Mouse (Mus musculus) left cerebral cortex, postnatal 10 days (tissue): ENCODE results near the gene Ppp2ca. TPM values are rescaled to one million over a fixed set of nuclear protein-coding genes. Genes with fewer than 3 reads are reported as not detected.

Experiments used
- DNase-seq, 2 experiments: peaks; one replicate each; pipeline ENCODE4 v3.0.0; 2021 to 2022; ENCODE audit warnings: low spot score in 2 of 2, mixed read lengths in 1 of 2; ENCODE audit errors: extremely low spot score in 1 of 2
- intact Hi-C: fragments of 180-260 bp; cut with DNase I; formaldehyde crosslinking; loops from one replicate; pipeline ENCODE4 v1.15.1; 2025
- total RNA-seq, 2 experiments: library from RNA; stranded (reverse); gene quantifications; 2 replicates each; pipeline ENCODE4 v1.2.3; 2021

The Ppp2ca gene
- total RNA-seq, result 100 to 1,000 TPM; 145 to 149 TPM

DNA sequence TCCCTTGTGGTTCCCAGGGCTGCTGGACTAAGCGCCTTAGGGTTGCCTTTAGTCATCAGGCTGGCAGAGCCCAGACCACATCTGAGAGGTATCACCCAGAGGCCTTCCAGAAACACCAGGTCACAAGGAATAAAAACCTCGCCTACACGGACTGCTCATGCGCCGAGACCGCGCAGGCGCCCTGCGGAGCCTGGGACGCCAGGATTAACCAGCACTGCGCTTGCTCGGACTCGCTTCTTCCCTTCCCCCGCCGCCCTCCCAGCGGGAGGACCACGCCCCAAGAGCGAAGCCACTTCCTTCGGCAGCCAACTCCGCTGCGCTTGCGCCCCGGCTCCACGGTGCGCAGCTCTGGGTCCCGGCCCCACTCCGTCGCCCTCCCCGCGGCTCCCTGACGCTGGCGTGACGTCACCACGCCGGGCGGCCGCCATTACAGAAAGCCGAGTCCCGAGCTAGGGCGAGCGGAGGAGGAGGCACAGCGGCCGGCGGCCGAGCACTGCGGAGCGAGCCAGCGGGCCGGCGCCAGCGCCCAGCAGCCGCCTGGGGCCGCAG lies at the start of gene Ppp2ca:
Ppp2ca (plus strand) TSS at position 284 of the 549 bp plus-strand sequence.
- intact Hi-C loops, result loop anchor here (5.0 kb wide), 1 partner anchor 96 kb away; the partner anchor contains the start of genes Cdkl3 and Ube2b
- DNase-seq, result peak; percentile 98 to 99

GRCm38 (mm10) chr11:52053371-52053770 lies 45.1 kb upstream of the Ppp2ca start:
- intact Hi-C loops, result no loop called here
- no peak for DNase-seq

GRCm38 (mm10) chr11:52054728-52055127 lies 43.8 kb upstream of the Ppp2ca start:
- intact Hi-C loops, result no loop called here
- DNase-seq, result no peak

DNA sequence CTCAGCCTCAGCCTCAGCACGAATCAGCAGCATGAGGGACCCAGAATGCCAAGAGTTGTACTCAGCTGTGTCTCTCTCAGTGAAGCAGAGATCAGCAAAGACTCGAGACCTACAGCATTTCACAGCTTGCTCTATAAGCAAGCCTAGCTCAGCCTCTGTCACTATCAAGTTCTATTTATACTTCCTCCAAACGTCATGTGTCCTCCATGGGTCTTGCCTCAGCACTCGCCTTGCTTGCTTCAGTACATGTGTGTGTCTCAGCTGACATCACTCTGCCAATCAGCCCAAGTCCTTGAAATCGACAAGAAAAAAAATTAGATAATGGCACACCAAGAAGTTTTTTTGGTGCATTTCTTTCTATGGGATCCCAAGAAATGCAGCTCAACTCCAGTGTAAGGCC lies 42.3 kb upstream of the Ppp2ca start:
- intact Hi-C loops, result no loop called here
- no peak for DNase-seq

- DNase-seq, result no peak
- intact Hi-C loops, result no loop called here
These were observed 39.5 kb upstream of the Ppp2ca start for GRCm38 (mm10) chr11:52059001-52059400.

GRCm38 (mm10) chr11:52060315-52060714 lies 38.2 kb upstream of the Ppp2ca start:
- no peak for DNase-seq
- intact Hi-C loops, result no loop called here

DNA sequence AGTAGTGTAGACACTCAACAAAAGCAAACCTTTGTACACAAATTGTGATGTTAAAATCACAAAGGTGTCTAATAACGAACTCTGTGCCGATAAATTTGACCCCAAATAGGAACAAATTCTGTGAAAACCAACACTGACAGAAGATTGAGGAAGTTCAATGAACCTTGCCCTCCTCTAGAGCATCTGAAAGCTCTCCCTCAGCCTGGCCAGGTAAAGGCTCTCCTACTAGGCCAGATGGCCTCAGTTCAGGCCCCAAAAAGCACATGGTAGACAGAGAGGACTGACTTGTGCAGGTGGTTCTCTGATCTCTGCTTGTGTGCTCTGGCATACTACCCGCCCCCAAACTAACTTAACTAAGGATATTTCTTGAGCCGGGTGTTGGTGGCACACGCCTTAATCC lies 36.1 kb upstream of the Ppp2ca start:
- intact Hi-C loops, result no loop called here
- DNase-seq, result no peak

DNA sequence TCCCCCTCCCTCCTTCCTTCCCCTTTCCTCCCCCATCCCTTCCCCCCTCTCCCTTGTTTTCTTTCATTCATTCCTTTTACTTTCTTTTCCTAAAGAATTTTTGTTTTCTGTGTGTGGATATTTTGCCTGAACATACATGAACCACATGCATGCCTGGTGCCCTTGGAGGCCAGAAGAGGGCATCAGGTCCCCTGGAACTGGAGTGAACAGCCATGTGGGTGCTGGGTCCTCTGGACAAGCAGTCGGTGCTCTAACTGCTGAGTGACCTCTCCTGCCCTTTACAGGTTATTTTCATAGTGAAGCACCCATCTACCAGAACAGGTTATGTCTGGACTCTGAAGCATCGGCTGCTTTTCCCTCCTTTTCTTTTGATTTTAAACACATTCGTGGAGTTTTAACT lies 34.1 kb upstream of the Ppp2ca start:
- intact Hi-C loops, result no loop called here
- no peak for DNase-seq

- DNase-seq, result no peak
- intact Hi-C loops, result no loop called here
These were observed 32.6 kb upstream of the Ppp2ca start for GRCm38 (mm10) chr11:52065841-52066240.

DNA sequence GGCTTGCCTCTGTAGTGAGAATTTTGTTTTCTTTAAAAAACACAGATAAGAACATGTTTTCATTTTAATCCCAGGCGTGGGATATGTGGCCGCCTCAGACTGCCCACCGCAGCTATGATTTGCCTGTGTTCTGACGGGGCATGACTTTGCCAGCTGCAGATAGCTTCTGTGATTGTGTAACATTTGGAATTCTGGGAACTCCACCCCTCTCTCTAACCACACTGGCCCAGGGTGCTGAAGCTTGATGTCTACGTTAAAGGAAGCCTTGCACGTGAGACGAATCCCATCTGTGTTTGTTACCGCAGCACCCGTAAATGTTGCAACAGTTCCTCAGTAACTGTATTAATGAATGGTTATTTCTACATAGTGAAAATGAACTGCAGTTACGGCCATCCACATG lies 26.7 kb upstream of the Ppp2ca start:
- no peak for DNase-seq
- intact Hi-C loops, result no loop called here

GRCm38 (mm10) chr11:52073528-52074170 lies 24.8 kb upstream of the Ppp2ca start:
- intact Hi-C loops, result no loop called here
- no peak for DNase-seq

DNA sequence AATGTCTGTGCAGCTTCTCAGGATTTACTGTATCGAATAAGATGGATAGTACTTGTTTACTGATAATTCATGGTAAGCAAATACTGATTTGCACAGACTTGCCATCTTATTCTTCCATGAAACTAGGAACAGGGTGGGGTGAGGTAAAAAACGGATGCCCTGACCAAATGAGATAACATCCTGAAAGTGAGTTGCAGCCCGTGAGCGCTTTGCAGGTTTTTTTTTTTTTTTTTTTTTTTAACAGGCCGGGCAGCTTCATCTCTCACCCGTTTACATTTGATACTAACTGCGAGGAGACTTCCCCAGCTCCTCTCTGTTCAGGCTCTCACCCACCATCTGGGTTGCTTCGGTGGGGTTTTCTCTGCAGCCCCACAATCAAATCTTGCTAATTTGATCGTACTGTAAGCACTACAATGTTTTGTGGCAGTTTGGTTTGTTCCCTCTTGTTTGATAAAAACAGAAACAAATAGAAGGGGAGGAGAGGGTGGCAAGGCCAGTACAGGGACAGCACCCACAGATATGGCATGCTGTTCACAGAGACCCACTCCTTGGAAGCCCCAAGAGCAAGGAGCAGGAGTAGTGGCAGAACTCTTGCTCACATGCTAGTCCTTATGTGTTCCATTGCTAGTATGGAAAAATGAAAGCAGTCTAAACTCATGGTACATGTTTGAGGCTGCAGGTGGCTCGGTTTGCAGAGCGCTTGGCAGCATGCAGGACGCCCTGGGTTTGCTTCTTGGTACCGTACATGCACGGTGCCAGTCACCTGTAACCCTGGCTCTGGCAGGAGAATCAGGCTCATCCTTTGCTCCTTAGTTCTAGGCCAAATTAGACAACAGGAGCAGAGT lies 23.6 kb upstream of the Ppp2ca start:
- intact Hi-C loops, result no loop called here
- DNase-seq, result no peak

GRCm38 (mm10) chr11:52075794-52076633 lies 22.5 kb upstream of the Ppp2ca start:
- intact Hi-C loops, result no loop called here
- DNase-seq, result no peak

- intact Hi-C loops, result no loop called here
- no peak for DNase-seq
These were observed 21.6 kb upstream of the Ppp2ca start for GRCm38 (mm10) chr11:52076742-52077352.

DNA sequence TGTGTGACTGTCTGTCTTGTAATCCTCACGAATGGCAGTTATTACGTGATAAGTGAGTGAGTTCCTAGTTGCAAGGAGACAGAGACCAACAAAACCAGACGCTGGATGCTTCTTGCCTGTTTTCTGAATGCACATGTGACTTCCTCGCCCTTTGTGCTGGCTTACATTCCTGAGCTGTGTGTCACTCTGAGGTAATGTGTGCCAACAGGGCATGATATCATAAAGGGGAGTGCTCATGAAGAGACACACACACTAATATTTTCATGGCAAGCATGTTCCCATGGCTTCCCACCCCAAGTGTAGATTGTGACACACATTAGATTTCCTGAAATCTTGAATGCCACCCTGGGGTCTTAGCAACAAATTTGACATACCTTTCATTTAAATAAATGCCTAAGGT lies 20.5 kb upstream of the Ppp2ca start:
- intact Hi-C loops, result no loop called here
- no peak for DNase-seq

DNA sequence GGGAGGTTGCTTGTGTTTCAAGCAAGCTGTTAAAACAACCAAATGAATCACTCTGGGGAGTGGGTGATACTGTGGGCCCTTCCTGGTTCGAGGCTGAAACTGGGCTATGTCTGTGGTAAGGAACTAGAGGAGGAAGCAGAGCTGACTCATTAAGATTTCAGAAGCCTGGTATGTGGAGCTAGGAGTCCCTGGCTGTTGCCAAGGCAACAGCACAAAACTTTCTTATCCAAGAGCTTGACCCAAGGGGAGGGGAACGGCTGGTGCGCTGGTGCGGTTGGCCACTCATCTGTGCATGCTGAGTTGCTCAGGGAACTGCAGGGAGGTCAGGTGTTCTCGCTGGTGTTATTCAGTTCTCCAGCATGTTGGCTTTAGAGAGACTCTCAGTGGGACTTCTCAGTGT lies 18.5 kb upstream of the Ppp2ca start:
- DNase-seq, result peak in 1 of 2 experiments; percentile 61
- intact Hi-C loops, result no loop called here

DNA sequence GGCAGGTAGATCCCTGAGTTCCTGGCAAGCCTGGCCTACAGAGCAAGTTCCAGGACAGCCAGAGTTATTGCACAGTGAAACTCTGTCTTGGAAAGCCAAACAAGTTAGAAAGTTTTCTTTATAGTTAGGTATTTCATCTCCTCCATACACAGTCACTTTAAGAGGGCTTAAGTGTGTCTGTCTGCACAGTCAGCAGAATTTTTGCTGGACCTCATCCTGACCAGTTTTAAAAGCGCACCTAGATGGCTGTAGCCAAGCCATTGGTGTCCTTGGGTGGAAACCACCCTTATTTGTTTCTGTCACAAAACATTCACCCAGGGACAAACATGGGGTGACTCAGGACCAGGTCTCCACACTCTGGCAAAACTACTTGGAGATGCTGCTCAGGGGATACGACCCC lies 17.8 kb upstream of the Ppp2ca start:
- intact Hi-C loops, result no loop called here
- DNase-seq, result no peak

DNA sequence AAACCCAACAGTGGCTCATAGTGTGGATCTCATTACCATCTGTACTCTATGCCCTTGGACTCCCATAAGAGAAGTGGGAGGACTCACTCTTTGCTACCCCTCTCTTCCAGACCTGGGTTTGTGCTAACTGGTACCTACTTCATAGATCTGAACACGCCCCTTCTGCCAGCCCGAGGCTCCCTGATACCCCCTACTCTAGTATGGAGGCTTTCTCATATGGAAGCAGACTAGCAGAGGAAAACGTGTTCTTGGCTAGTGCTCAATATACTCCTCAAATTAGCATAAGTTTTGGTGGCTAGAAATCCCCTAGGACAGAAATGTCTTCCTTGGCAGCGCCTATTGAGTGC lies 12.7 kb upstream of the Ppp2ca start:
- DNase-seq, result peak in 1 of 2 experiments; percentile 49
- intact Hi-C loops, result no loop called here
